Mouse (Mus musculus) C2C12 (cell line): ENCODE measurements around the gene Trappc3.

Experiments
- CEBPB ChIP-seq: IDR thresholded peaks from one replicate; pipeline ENCODE4 v1.6.1; 2011; ENCODE audit warnings: low read depth, mild to moderate bottlenecking, control low read depth, moderate library complexity
- CTCF ChIP-seq: IDR thresholded peaks from one replicate; pipeline ENCODE4 v1.5.1; 2011; ENCODE audit not compliant: control insufficient read depth, insufficient read depth, insufficient read length
- FOSL1 ChIP-seq: IDR thresholded peaks from one replicate; pipeline ENCODE4 v1.8.0; 2011; ENCODE audit warnings: mild to moderate bottlenecking, low read length; ENCODE audit not compliant: poor library complexity, insufficient read depth, severe bottlenecking
- MAX ChIP-seq: IDR thresholded peaks from one replicate; pipeline ENCODE4 v1.6.1; 2011; ENCODE audit warnings: mild to moderate bottlenecking, control low read depth
- MYOD1 ChIP-seq: IDR thresholded peaks from one replicate; pipeline ENCODE4 v1.6.1; 2011; ENCODE audit warnings: low read depth; ENCODE audit not compliant: control insufficient read depth, insufficient read length
- MYOG ChIP-seq: IDR thresholded peaks from one replicate; pipeline ENCODE4 v1.6.1; 2011; ENCODE audit not compliant: control insufficient read depth, insufficient read length; ENCODE audit errors: extremely low read depth
- USF1 ChIP-seq: IDR thresholded peaks from one replicate; pipeline ENCODE4 v1.6.1; 2011; ENCODE audit warnings: low read depth, mild to moderate bottlenecking, control low read depth, moderate library complexity

GRCm38 (mm10) chr4:126315931-126316330, 53.8 kb downstream of the Trappc3 start:
- TF ChIP-seq CTCF, result no peak
- no peak for TF ChIP-seq MYOD1
- no peak for TF ChIP-seq MAX
- TF ChIP-seq MYOG, result no peak
- TF ChIP-seq USF1, result no peak
- TF ChIP-seq FOSL1, result no peak
- TF ChIP-seq CEBPB, result no peak
